Mouse (Mus musculus) liver, postnatal 0 days (tissue): ENCODE measurements around the gene Il6st. TPM values are rescaled to one million over a fixed set of nuclear protein-coding genes. Genes with fewer than 3 reads are reported as not detected.

Experiments
- ATAC-seq: fragments of 200-750 bp; cut with Nextera tagmentation; 2 replicates; pipeline ENCODE4 v1.8.0; 2017; ENCODE audit warnings: mild to moderate bottlenecking, moderate library complexity
- DNase-seq: peaks from one replicate; pipeline ENCODE4 v3.0.0-alpha.2; 2016
- H3K27ac ChIP-seq: fragments of 300-500 bp; sonication (generic); 2 replicates; pipeline ENCODE4 v1.5.1; 2014; ENCODE audit warnings: antibody characterized with exemption, moderate library complexity, mild to moderate bottlenecking, low read depth
- H3K27me3 ChIP-seq: fragments of 300-500 bp; sonication (generic); 2 replicates; pipeline ENCODE4 v1.6.1; 2014; ENCODE audit warnings: low read length, control low read depth, mixed read lengths; ENCODE audit not compliant: insufficient read depth
- H3K36me3 ChIP-seq: fragments of 300-500 bp; sonication (generic); replicated peaks from 2 replicates; pipeline ENCODE4 v1.6.1; 2014; ENCODE audit warnings: mild to moderate bottlenecking, control low read depth, low read length, moderate library complexity, mixed read lengths; ENCODE audit not compliant: insufficient read depth
- H3K4me1 ChIP-seq: fragments of 300-500 bp; sonication (generic); 2 replicates; pipeline ENCODE4 v1.6.1; 2014; ENCODE audit warnings: antibody characterized with exemption, mild to moderate bottlenecking, control low read depth; ENCODE audit not compliant: insufficient read depth
- H3K4me2 ChIP-seq: fragments of 300-500 bp; sonication (generic); 2 replicates; pipeline ENCODE4 v1.6.1; 2014; ENCODE audit warnings: low read depth, mild to moderate bottlenecking, low read length, moderate library complexity, mixed read lengths
- H3K4me3 ChIP-seq: fragments of 300-500 bp; sonication (generic); 2 replicates; pipeline ENCODE4 v1.5.1; 2014; ENCODE audit warnings: low read depth, low read length
- H3K9ac ChIP-seq: fragments of 300-500 bp; sonication (generic); replicated peaks from 2 replicates; pipeline ENCODE4 v1.6.1; 2014; ENCODE audit warnings: mild to moderate bottlenecking, moderate library complexity
- H3K9me3 ChIP-seq: fragments of 300-500 bp; sonication (generic); 2 replicates; pipeline ENCODE4 v1.6.1; 2016; ENCODE audit warnings: mild to moderate bottlenecking, control low read depth, low read length, mixed read lengths
- CTCF ChIP-seq: sonication (generic); IDR thresholded peaks from 2 replicates; pipeline ENCODE4 v1.5.1; 2016; ENCODE audit warnings: antibody characterized with exemption, low read depth
- EP300 ChIP-seq: IDR thresholded peaks from 2 replicates; pipeline ENCODE4 v1.6.1; 2016; ENCODE audit warnings: antibody characterized with exemption, low read depth, mild to moderate bottlenecking
- WGBS: fragments of 180-500 bp; shearing (Covaris S2); extraction: QIAGEN DNeasy Blood & Tissue Kit; methylation state at CpG from one replicate; pipeline ENCODE4 v1.1.7; 2014; ENCODE audit not compliant: insufficient replicate concordance; 5-methylcytosine and 5-hydroxymethylcytosine counted together
- polyA plus RNA-seq: library from polyadenylated mRNA; unstranded; fragments of >200 nt; fragmentation: Nextera tagmentation; extraction: Ambion mirVana; gene quantifications from 2 replicates; pipeline ENCODE4 v1.2.1, GENCODE M21; 2015

Gene Il6st
- polyA plus RNA-seq, 1 experiment from 2014 or later: 11.7 TPM

- 86% methylated on average over 5 of the region's 5 CpGs for WGBS
- Histone ChIP-seq H3K9me3 (no peaks in the 10 kb centered on the region), H3K27ac (no peak overlapping the region), H3K27me3 (no peaks in the 10 kb centered on the region), H3K4me3 (no peak overlapping the region), H3K36me3 (no peaks in the 10 kb centered on the region), H3K4me2 (no peak overlapping the region), H3K4me1 (no peaks in the 10 kb centered on the region), H3K9ac (no peak overlapping the region)
- no peak for DNase-seq
- TF ChIP-seq CTCF (no peak), EP300 (no peak)
- ATAC-seq: no peak
Observed at GRCm38 (mm10) chr13:112553304-112553703, 89.4 kb downstream of the Il6st start.

- H3K4me3 ChIP-seq: no peak overlapping the region
- WGBS: 49% methylated on average over 2 of the region's 2 CpGs
- H3K4me2 ChIP-seq: no peak overlapping the region
- no peak overlapping the region for H3K27ac ChIP-seq
- TF ChIP-seq CTCF (no peak), EP300 (no peak)
- H3K36me3 ChIP-seq: no peaks in the 10 kb centered on the region
- no peaks in the 10 kb centered on the region for H3K4me1 ChIP-seq
- DNase-seq (no peak), ATAC-seq (no peak)
- H3K9me3 ChIP-seq: no peaks in the 10 kb centered on the region
- H3K27me3 ChIP-seq: no peaks in the 10 kb centered on the region
- no peak overlapping the region for H3K9ac ChIP-seq
Observed at GRCm38 (mm10) chr13:112556501-112556900, 92.6 kb downstream of the Il6st start.

Other genes with a start within 250 kb of the Il6st start
- gene Ankrd55, start 175.6 kb upstream of the Il6st start, polyA plus RNA-seq: 1.3 and 1.5 TPM in 2 replicates
- gene Il31ra, start 130.3 kb downstream of the Il6st start, polyA plus RNA-seq: 0.06 and 0.11 TPM in 2 replicates
- gene Ddx4, start 188.4 kb downstream of the Il6st start, polyA plus RNA-seq: 0.09 and 0.14 TPM in 2 replicates
- gene Slc38a9, start 196.7 kb downstream of the Il6st start, polyA plus RNA-seq: 10.9 and 11.9 TPM in 2 replicates